Mouse (Mus musculus) layer of hippocampus, adult 8-10 months (tissue): ENCODE data around the gene Fcgr3. TPM values are rescaled to one million over a fixed set of nuclear protein-coding genes. Genes with fewer than 3 reads are reported as not detected.

Experiments
- DNase-seq, 2 experiments: peaks; one replicate each; pipeline ENCODE4 v3.0.0; 2022; ENCODE audit warnings: low spot score in 2 of 2
- microRNA-seq, 2 experiments: library from miRNA; unstranded; fragments of <30 nt; microRNA quantifications; one replicate each; pipeline ENCODE4 v1.2.0; 2022
- total RNA-seq, 4 experiments: library from RNA; stranded (reverse); gene quantifications; 2 replicates each; pipeline ENCODE4 v1.2.4; 2022

The Fcgr3 gene
- total RNA-seq, 4 experiments from 2014 or later = 10.6 to 67.7 (median 34.1) TPM

GRCm38 (mm10) chr1:171017468-171018158 is 47.1 kb downstream of the Fcgr3 start:
- no peak for DNase-seq

GRCm38 (mm10) chr1:171016676-171017356 is 47.9 kb downstream of the Fcgr3 start:
- no peak for DNase-seq

- no peak for DNase-seq
Measured at GRCm38 (mm10) chr1:171011733-171012132, 53.0 kb downstream of the Fcgr3 start.

GRCm38 (mm10) chr1:171006905-171007304 is 57.8 kb downstream of the Fcgr3 start:
- no peak for DNase-seq

GRCm38 (mm10) chr1:171006335-171006734 is 58.4 kb downstream of the Fcgr3 start:
- no peak for DNase-seq

- no peak for DNase-seq
Measured at GRCm38 (mm10) chr1:171005586-171005985, 59.1 kb downstream of the Fcgr3 start.

GRCm38 (mm10) chr1:171005081-171005480 is 59.7 kb downstream of the Fcgr3 start:
- DNase-seq = no peak

Small RNA genes within 50 kb of the gene (microRNA-seq; reads per million reads assigned to microRNA genes)
- gene Gm27552 = 0 reads per million in 2 experiments
- gene Gm27844 = 0 reads per million in 2 experiments
- 0 reads per million in 2 experiments for gene Mir6546

Other genes with a start within 250 kb of the Fcgr3 start
- gene Atf6, start 197.2 kb downstream of the Fcgr3 start, total RNA-seq = 10 to 100 TPM; 44.3 to 51.8 (median 48.5) TPM
- 1 to 10 TPM in 1 of 4 experiments, under 1 TPM in 1, not detected in 2; 0.68 to 1.3 TPM for gene Gm26620, start 179.9 kb downstream of the Fcgr3 start, total RNA-seq
- 10 to 100 TPM; 15.0 to 24.3 (median 19.4) TPM for gene Dusp12, start 179.4 kb downstream of the Fcgr3 start, total RNA-seq
- gene Fcrlb, start 152.0 kb downstream of the Fcgr3 start, total RNA-seq = under 1 TPM; 0.25 to 0.61 (median 0.41) TPM
- not detected for gene Fcrla, start 137.4 kb downstream of the Fcgr3 start, total RNA-seq
- gene Fcgr2b, start 88.4 kb downstream of the Fcgr3 start, total RNA-seq = 10 to 100 TPM in 2 of 4 experiments, 1 to 10 TPM in 2; 4.2 to 46.4 (median 21.4) TPM
- 1 to 10 TPM in 2 of 4 experiments, not detected in 2; 1.5 to 1.7 TPM for gene Fcgr4, start 46.0 kb downstream of the Fcgr3 start, total RNA-seq
- 1 to 10 TPM in 2 of 4 experiments, under 1 TPM in 2; 0.43 to 3.1 (median 1.3) TPM for gene Cfap126, start 49.0 kb upstream of the Fcgr3 start, total RNA-seq
- 100 to 1,000 TPM; 201 to 206 (median 203) TPM for gene Sdhc, start 85.7 kb upstream of the Fcgr3 start, total RNA-seq
- gene Mpz, start 85.8 kb upstream of the Fcgr3 start, total RNA-seq = not detected
- 10 to 100 TPM; 42.4 to 47.5 (median 44.4) TPM for gene Pcp4l1, start 131.3 kb upstream of the Fcgr3 start, total RNA-seq
- under 1 TPM in 2 of 4 experiments, not detected in 2; 0.10 to 0.36 TPM for gene Nr1i3, start 149.0 kb upstream of the Fcgr3 start, total RNA-seq
- gene Tomm40l, start 157.6 kb upstream of the Fcgr3 start, total RNA-seq = 10 to 100 TPM; 69.3 to 85.0 (median 74.9) TPM
- gene Apoa2, start 160.1 kb upstream of the Fcgr3 start, total RNA-seq = 1 to 10 TPM; 1.9 to 3.1 (median 2.5) TPM
- 10 to 100 TPM; 10.9 to 95.1 (median 48.8) TPM for gene Fcer1g, start 169.4 kb upstream of the Fcgr3 start, total RNA-seq
- gene Adamts4, start 185.5 kb upstream of the Fcgr3 start, total RNA-seq = 10 to 100 TPM; 11.6 to 13.7 (median 12.4) TPM
- 100 to 1,000 TPM; 263 to 286 (median 271) TPM for gene Ndufs2, start 186.5 kb upstream of the Fcgr3 start, total RNA-seq
- 10 to 100 TPM; 63.5 to 76.8 (median 70.2) TPM for gene B4galt3, start 205.4 kb upstream of the Fcgr3 start, total RNA-seq
- 10 to 100 TPM; 28.5 to 37.1 (median 33.3) TPM for gene Ppox, start 216.3 kb upstream of the Fcgr3 start, total RNA-seq
- gene Usp21, start 223.1 kb upstream of the Fcgr3 start, total RNA-seq = 10 to 100 TPM; 53.7 to 63.6 (median 58.8) TPM
- gene Ufc1, start 230.1 kb upstream of the Fcgr3 start, total RNA-seq = 100 to 1,000 TPM; 101 to 113 (median 108) TPM